Mouse (Mus musculus): ENCODE data around the gene Dnajc21. TPM values are rescaled to one million over a fixed set of nuclear protein-coding genes. Genes with fewer than 3 reads are reported as not detected.

Dnajc21 gene
- total and polyA plus RNA-seq, 2 experiments from 2014 or later: 2.3 to 7.7 TPM

GRCm38 (mm10) chr15:10485484-10486364, 15.4 kb upstream of the Dnajc21 start, which contains the start of the genes Brix1 and Rad1:
Gene Brix1, minus strand, starts transcription at chr15:10485947.
Gene Rad1, plus strand, starts transcription at chr15:10486018.
- peak within 1 kb of the TSS; percentile 83 for H3K4me2 ChIP-seq (ENCODE audit: low read depth, low read length)
- peak; percentile 100 for ATAC-seq (ENCODE audit: insufficient read depth, low read depth)
- 0% methylated on average over 58 of the region's 58 CpGs for WGBS

DNA sequence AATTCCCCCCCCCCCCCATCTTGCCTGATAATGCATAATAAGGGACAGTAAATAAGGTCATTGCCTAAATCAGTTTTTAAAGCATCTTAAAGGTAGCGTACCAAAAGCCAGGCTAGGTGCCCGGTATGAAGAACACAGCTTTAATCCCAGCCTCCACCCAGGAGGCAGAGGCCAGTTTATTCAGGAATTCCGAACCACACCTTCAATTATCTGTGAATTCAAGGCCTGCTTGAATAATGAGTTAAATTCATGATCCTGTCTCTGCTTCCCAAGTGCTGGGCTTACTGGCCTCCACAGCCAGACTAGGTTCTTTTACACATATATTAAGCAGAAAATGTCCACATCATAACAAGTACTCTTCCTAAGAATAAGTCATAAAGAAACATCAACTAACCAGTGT, 625 bp upstream of the Dnajc21 start:
- 9% methylated on average over 3 of the region's 3 CpGs for WGBS
- 0 out of 2 replicates have a peak overlapping the region, but pooled peaks have one; percentile 90 for H3K27ac ChIP-seq (ENCODE audit: low read depth)
- ATAC-seq (ENCODE audit: insufficient read depth, low read depth): no peak

More at GRCm38 (mm10) chr15:10485484-10486364, 15.4 kb upstream of the Dnajc21 start, which contains the start of the genes Brix1 and Rad1:
- Histone ChIP-seq H3K27me3 (ENCODE audit: control insufficient read depth, insufficient read depth, low read length) (no peaks in the 10 kb centered on the region), H3K4me3 (ENCODE audit: low read depth, low read length) (peak within 1 kb of the TSS; percentile 98), H3K36me3 (replicated peaks; ENCODE audit: control insufficient read depth, insufficient read depth, low read length) (peaks cover 34% of the 10 kb centered on the region), H3K9ac (replicated peaks; ENCODE audit: low read depth, low read length) (peak within 1 kb of the TSS; percentile 85), H3K9me3 (replicated peaks; ENCODE audit: control insufficient read depth, low read length) (no peaks in the 10 kb centered on the region), H3K27ac (ENCODE audit: low read depth) (peak within 1 kb of the TSS; percentile 73), H3K4me1 (ENCODE audit: control insufficient read depth, insufficient read depth) (peaks cover 17% of the 10 kb centered on the region)
- DNase-seq (ENCODE audit: low spot score): peak; percentile 96
- no peak for TF ChIP-seq CTCF (IDR thresholded peaks at IDR 0.05; ENCODE audit: low read depth)
- TF ChIP-seq EP300 (IDR thresholded peaks at IDR 0.05; ENCODE audit: low read depth): no peak

GRCm38 (mm10) chr15:10469641-10470150, 620 bp downstream of the Dnajc21 start:
- H3K27me3 ChIP-seq (ENCODE audit: control insufficient read depth, insufficient read depth, low read length): no peaks in the 10 kb centered on the region
- no peaks in the 10 kb centered on the region for H3K36me3 ChIP-seq (replicated peaks; ENCODE audit: control insufficient read depth, insufficient read depth, low read length)
- H3K27ac ChIP-seq (ENCODE audit: low read depth): peak overlapping the region; percentile 90
- no peaks in the 10 kb centered on the region for H3K9me3 ChIP-seq (replicated peaks; ENCODE audit: control insufficient read depth, low read length)
- peak overlapping the region; percentile 96 for H3K4me3 ChIP-seq (ENCODE audit: low read depth, low read length)
- no peak for DNase-seq (ENCODE audit: low spot score)
- 1% methylated on average over 39 of the region's 40 CpGs for WGBS
- ATAC-seq (ENCODE audit: insufficient read depth, low read depth): no peak
- H3K4me2 ChIP-seq (ENCODE audit: low read depth, low read length): peak overlapping the region; percentile 99
- H3K9ac ChIP-seq (replicated peaks; ENCODE audit: low read depth, low read length): peak overlapping the region; percentile 87
- H3K4me1 ChIP-seq (ENCODE audit: control insufficient read depth, insufficient read depth): 0 out of 2 replicates have a peak, but pooled peaks cover 3% of the 10 kb centered on the region
- no peak for TF ChIP-seq EP300 (IDR thresholded peaks at IDR 0.05; ENCODE audit: low read depth)
- no peak for TF ChIP-seq CTCF (IDR thresholded peaks at IDR 0.05; ENCODE audit: low read depth)

More for the DNA sequence above, 625 bp upstream of the Dnajc21 start:
- Histone ChIP-seq H3K9me3 (replicated peaks; ENCODE audit: control insufficient read depth, low read length) (no peaks in the 10 kb centered on the region), H3K4me3 (ENCODE audit: low read depth, low read length) (peak overlapping the region; percentile 96), H3K36me3 (replicated peaks; ENCODE audit: control insufficient read depth, insufficient read depth, low read length) (peaks cover 9% of the 10 kb centered on the region), H3K4me1 (ENCODE audit: control insufficient read depth, insufficient read depth) (0 out of 2 replicates have a peak, but pooled peaks cover 3% of the 10 kb centered on the region), H3K9ac (replicated peaks; ENCODE audit: low read depth, low read length) (peak overlapping the region; percentile 87), H3K27me3 (ENCODE audit: control insufficient read depth, insufficient read depth, low read length) (no peaks in the 10 kb centered on the region), H3K4me2 (ENCODE audit: low read depth, low read length) (peak overlapping the region; percentile 99)
- no peak for DNase-seq (ENCODE audit: low spot score)
- TF ChIP-seq CTCF (IDR thresholded peaks at IDR 0.05; ENCODE audit: low read depth) (no peak), EP300 (IDR thresholded peaks at IDR 0.05; ENCODE audit: low read depth) (no peak)

DNA sequence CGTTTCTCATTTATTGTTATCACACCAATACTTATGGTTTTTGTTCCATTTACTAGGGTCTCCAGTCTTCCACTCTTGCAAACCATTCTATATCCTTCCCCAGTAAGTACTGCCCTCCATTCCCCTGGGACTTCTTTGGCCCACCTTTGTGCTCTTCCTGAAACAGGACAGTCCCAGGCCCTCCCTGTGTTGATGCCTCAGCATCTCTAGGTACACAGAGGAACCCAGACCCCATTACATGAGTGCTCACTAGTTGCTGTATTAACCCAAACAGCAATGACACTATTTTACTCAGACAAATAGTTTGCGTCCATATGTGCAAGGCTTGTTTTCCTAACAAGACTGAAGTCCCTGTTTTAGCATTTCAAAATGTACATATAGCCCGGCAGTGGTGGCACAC, 1.6 kb downstream of the Dnajc21 start:
- no peak overlapping the region for H3K4me2 ChIP-seq (ENCODE audit: low read depth, low read length)
- WGBS: 78% methylated on average over 3 of the region's 3 CpGs
- no peak for ATAC-seq (ENCODE audit: insufficient read depth, low read depth)

GRCm38 (mm10) chr15:10464678-10465077, 5.6 kb downstream of the Dnajc21 start:
- WGBS: 84% methylated on average over 3 of the region's 3 CpGs
- H3K36me3 ChIP-seq (replicated peaks; ENCODE audit: control insufficient read depth, insufficient read depth, low read length): peaks cover 26% of the 10 kb centered on the region
- H3K9me3 ChIP-seq (replicated peaks; ENCODE audit: control insufficient read depth, low read length): no peaks in the 10 kb centered on the region
- H3K4me2 ChIP-seq (ENCODE audit: low read depth, low read length): no peak overlapping the region
- DNase-seq (ENCODE audit: low spot score) (no peak), ATAC-seq (ENCODE audit: insufficient read depth, low read depth) (no peak)
- H3K27me3 ChIP-seq (ENCODE audit: control insufficient read depth, insufficient read depth, low read length): no peaks in the 10 kb centered on the region
- TF ChIP-seq CTCF (IDR thresholded peaks at IDR 0.05; ENCODE audit: low read depth): no peak
- no peak for TF ChIP-seq EP300 (IDR thresholded peaks at IDR 0.05; ENCODE audit: low read depth)
- H3K9ac ChIP-seq (replicated peaks; ENCODE audit: low read depth, low read length): no peak overlapping the region
- H3K4me1 ChIP-seq (ENCODE audit: control insufficient read depth, insufficient read depth): no peaks in the 10 kb centered on the region
- H3K4me3 ChIP-seq (ENCODE audit: low read depth, low read length): no peak overlapping the region
- H3K27ac ChIP-seq (ENCODE audit: low read depth): no peak overlapping the region

More for the DNA sequence above, 1.6 kb downstream of the Dnajc21 start:
- TF ChIP-seq CTCF (IDR thresholded peaks at IDR 0.05; ENCODE audit: low read depth) (no peak), EP300 (IDR thresholded peaks at IDR 0.05; ENCODE audit: low read depth) (no peak)
- Histone ChIP-seq H3K9me3 (replicated peaks; ENCODE audit: control insufficient read depth, low read length) (no peaks in the 10 kb centered on the region), H3K36me3 (replicated peaks; ENCODE audit: control insufficient read depth, insufficient read depth, low read length) (no peaks in the 10 kb centered on the region), H3K4me3 (ENCODE audit: low read depth, low read length) (no peak overlapping the region), H3K27ac (ENCODE audit: low read depth) (no peak overlapping the region), H3K4me1 (ENCODE audit: control insufficient read depth, insufficient read depth) (0 out of 2 replicates have a peak, but pooled peaks cover 3% of the 10 kb centered on the region), H3K27me3 (ENCODE audit: control insufficient read depth, insufficient read depth, low read length) (no peaks in the 10 kb centered on the region), H3K9ac (replicated peaks; ENCODE audit: low read depth, low read length) (no peak overlapping the region)
- no peak for DNase-seq (ENCODE audit: low spot score)

All from heart, postnatal 0 days (tissue).